Mouse (Mus musculus) midbrain, embryonic 15.5 days (tissue): ENCODE measurements around the gene 2200002J24Rik. TPM values are rescaled to one million over a fixed set of nuclear protein-coding genes. Genes with fewer than 3 reads are reported as not detected.

Source experiments
- ATAC-seq: fragments of 200-750 bp; cut with Nextera tagmentation; replicated peaks from 2 replicates; pipeline ENCODE4 v1.8.0; 2017; ENCODE audit warnings: moderate TSS enrichment
- H3K27ac ChIP-seq: fragments of 300-500 bp; sonication (generic); 2 replicates; pipeline ENCODE4 v1.5.1; 2015; ENCODE audit warnings: mild to moderate bottlenecking, inconsistent platforms
- H3K27me3 ChIP-seq: fragments of 300-500 bp; sonication (generic); replicated peaks from 2 replicates; pipeline ENCODE4 v1.6.1; 2015; ENCODE audit warnings: inconsistent platforms
- H3K36me3 ChIP-seq: fragments of 300-500 bp; sonication (generic); replicated peaks from 2 replicates; pipeline ENCODE4 v1.6.1; 2015; ENCODE audit warnings: inconsistent platforms
- H3K4me1 ChIP-seq: fragments of 300-500 bp; sonication (generic); 2 replicates; pipeline ENCODE4 v1.6.1; 2015; ENCODE audit warnings: inconsistent platforms
- H3K4me2 ChIP-seq: fragments of 300-500 bp; sonication (generic); 2 replicates; pipeline ENCODE4 v1.6.1; 2015; ENCODE audit warnings: inconsistent platforms, mild to moderate bottlenecking, moderate library complexity
- H3K4me3 ChIP-seq: fragments of 300-500 bp; sonication (generic); 2 replicates; pipeline ENCODE4 v1.5.1; 2015; ENCODE audit warnings: mild to moderate bottlenecking, inconsistent platforms
- H3K9ac ChIP-seq: fragments of 300-500 bp; sonication (generic); 2 replicates; pipeline ENCODE4 v1.6.1; 2015; ENCODE audit warnings: mild to moderate bottlenecking, inconsistent platforms
- H3K9me3 ChIP-seq: fragments of 300-500 bp; sonication (generic); 2 replicates; pipeline ENCODE4 v1.6.1; 2016; ENCODE audit warnings: inconsistent platforms
- WGBS: fragments of 180-500 bp; shearing (Covaris S2); methylation state at CpG from one replicate; pipeline ENCODE4 v1.1.7; 2015; ENCODE audit warnings: mixed read lengths; 5-methylcytosine and 5-hydroxymethylcytosine counted together
- polyA plus RNA-seq: library from polyadenylated mRNA; unstranded; fragments of >200 nt; fragmentation: Nextera tagmentation; extraction: Ambion mirVana; gene quantifications from 2 replicates; pipeline ENCODE4 v1.2.1, GENCODE M21; 2015

The 2200002J24Rik gene
- polyA plus RNA-seq = not detected in 2 replicates

DNA sequence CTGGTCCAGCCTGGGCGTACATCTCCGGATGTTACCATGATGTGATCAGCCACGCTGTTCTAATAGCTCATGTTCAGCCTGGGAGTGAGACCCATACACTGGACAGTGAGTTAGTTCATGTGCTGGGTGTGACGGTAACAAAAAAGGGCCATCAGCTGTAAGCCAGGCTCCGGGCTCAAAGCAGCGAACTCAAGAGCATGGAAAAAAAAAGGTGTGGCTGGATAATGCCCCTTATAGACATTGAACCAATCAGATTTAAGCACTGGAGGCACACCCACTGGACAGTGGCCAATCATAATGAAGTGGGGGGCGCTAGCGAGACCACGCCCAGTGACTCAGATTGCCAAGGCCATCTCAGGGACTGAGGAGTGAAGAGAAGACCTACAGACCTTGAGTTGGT is at the start of gene 2200002J24Rik:
TSS of gene 2200002J24Rik (plus strand) at position 338 of the 400 bp plus-strand sequence.
- Histone ChIP-seq H3K36me3 (no peaks in the 10 kb centered on the region), H3K27ac (no peak within 1 kb of the TSS), H3K27me3 (no peaks in the 10 kb centered on the region), H3K4me3 (no peak within 1 kb of the TSS), H3K9me3 (no peaks in the 10 kb centered on the region), H3K4me1 (no peaks in the 10 kb centered on the region), H3K9ac (no peak within 1 kb of the TSS), H3K4me2 (no peak within 1 kb of the TSS)
- no peak for ATAC-seq
- WGBS = 42% methylated on average over 9 of the region's 9 CpGs

DNA sequence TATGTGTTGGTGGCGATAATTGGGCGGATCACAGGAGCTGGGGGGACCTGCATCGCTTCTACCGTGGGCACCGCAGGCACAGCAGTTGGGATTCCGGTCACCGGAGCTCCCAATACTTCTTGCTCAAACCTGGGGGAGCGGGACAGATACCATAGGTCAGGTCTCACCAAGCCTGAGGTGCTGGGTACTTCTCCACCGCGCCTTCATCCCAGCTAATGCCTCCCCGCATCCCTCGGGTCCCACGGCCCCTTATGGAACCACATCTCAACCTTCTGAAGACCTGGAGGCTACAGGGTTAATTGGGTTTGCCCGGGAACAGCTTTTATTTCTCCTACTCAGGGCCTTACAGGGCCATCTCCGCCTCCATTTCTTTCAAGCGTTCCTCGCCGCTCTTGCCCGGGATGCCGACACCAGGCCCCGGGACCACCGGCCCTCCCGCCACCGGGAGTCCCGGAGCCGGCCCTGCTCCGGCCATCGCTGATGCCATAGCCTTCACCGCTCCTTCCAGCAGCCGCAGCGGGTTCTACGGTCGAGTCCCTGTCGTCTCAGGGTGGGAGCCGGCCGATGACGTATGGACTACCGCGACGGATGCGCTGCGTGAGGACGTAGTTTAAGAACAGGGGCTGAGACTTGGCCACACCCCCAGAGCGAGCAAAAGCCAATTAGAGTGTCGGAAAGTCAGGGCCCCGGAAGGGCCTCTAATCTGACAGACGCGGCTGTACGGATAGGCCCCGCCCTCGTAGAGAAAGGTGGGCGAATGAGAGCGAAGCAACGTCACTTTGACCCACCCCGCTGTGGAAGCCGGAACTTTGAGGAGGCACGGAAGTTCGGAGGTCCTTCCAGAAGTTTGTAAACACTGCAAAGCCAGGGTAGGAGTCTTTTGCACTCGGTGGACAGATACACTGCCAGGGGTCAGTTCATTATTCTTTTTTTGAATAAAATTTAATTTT is 48.9 kb upstream of the 2200002J24Rik start, which contains the start of gene Rbm42:
TSS of gene Rbm42 (minus strand) at position 727 of the 950 bp plus-strand sequence.
- ATAC-seq = peak; percentile 100
- Histone ChIP-seq H3K27me3 (no peaks in the 10 kb centered on the region), H3K4me2 (peak within 1 kb of the TSS; percentile 91), H3K9me3 (no peaks in the 10 kb centered on the region), H3K36me3 (peaks cover 38% of the 10 kb centered on the region), H3K4me3 (peak within 1 kb of the TSS; percentile 77), H3K9ac (peak within 1 kb of the TSS; percentile 95), H3K4me1 (peaks cover 11% of the 10 kb centered on the region), H3K27ac (peak within 1 kb of the TSS; percentile 78)
- WGBS = 2% methylated on average over 59 of the region's 59 CpGs

DNA sequence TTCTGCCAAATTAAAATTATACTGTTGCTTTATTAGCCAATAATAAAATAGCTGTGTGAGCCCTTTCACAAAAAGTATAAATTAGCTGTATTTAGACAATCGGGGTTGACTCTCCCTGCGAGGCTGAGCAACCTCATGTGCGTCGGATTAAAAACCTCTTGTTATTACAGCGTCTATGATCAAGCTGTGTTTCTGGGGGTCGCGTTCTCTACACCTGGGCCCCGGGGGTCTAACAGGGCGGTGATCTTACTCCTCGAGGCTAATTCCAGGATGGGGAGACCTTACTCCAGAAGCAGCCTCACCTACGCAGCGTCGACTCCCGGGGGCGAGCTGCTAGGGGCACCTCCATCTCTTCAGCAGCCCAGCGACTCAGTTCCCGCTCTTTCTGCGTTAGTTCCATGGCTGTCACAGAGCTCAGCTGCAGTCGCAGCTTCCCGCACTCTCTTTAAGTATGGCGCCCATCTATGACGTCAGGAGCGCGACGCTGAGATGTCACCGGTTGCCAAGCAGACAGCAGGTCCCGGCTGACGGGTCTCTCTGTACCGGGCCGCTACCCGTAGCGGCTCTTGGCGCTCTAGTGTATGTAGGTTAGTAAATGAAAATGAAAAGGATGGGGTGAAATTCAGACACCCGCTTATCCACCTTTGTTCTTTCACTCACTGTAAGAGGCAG is 34.1 kb upstream of the 2200002J24Rik start, which contains the start of gene Haus5:
TSS of gene Haus5 (minus strand) at position 466 of the 672 bp plus-strand sequence.
- peak; percentile 96 for ATAC-seq
- under 1% methylated on average over 34 of the region's 34 CpGs for WGBS
- H3K27ac ChIP-seq = peak within 1 kb of the TSS; percentile 84

DNA sequence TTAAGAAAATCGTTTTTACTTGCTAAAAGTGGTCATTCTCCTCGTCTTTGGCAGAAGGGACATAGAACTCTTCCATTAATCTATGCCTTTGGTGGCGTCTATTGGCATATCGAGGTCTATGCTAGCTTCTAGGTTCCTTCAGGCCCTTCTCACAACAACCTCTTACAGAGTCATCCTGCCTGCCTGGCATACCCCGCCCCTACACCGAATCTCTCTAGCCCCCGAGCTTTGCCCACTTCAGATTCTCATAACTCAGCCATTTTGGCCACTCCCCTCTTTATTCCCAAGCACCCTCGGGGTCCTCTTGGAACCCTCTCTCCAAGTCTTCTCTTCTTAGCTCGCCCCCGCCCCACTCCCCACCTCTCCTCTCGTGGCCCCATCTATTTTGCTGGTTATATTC is 33.4 kb upstream of the 2200002J24Rik start:
- 6% methylated on average over 11 of the region's 11 CpGs for WGBS
- Histone ChIP-seq H3K9me3 (no peaks in the 10 kb centered on the region), H3K36me3 (0 out of 2 replicates have a peak, but pooled peaks cover 3% of the 10 kb centered on the region), H3K27me3 (0 out of 2 replicates have a peak, but pooled peaks cover 3% of the 10 kb centered on the region), H3K27ac (peak overlapping the region; percentile 84), H3K4me3 (peak overlapping the region; percentile 68), H3K4me2 (peak overlapping the region; percentile 94), H3K9ac (peak overlapping the region; percentile 65), H3K4me1 (peaks cover 12% of the 10 kb centered on the region)
- peak; percentile 72 for ATAC-seq

More for the DNA sequence above, 34.1 kb upstream of the 2200002J24Rik start, which contains the start of gene Haus5:
- H3K9me3 ChIP-seq = no peaks in the 10 kb centered on the region
- 0 out of 2 replicates have a peak, but pooled peaks cover 3% of the 10 kb centered on the region for H3K36me3 ChIP-seq
- 0 out of 2 replicates have a peak, but pooled peaks cover 3% of the 10 kb centered on the region for H3K27me3 ChIP-seq
- peak within 1 kb of the TSS; percentile 68 for H3K4me3 ChIP-seq
- peaks cover 12% of the 10 kb centered on the region for H3K4me1 ChIP-seq
- peak within 1 kb of the TSS; percentile 65 for H3K9ac ChIP-seq
- peak within 1 kb of the TSS; percentile 94 for H3K4me2 ChIP-seq

DNA sequence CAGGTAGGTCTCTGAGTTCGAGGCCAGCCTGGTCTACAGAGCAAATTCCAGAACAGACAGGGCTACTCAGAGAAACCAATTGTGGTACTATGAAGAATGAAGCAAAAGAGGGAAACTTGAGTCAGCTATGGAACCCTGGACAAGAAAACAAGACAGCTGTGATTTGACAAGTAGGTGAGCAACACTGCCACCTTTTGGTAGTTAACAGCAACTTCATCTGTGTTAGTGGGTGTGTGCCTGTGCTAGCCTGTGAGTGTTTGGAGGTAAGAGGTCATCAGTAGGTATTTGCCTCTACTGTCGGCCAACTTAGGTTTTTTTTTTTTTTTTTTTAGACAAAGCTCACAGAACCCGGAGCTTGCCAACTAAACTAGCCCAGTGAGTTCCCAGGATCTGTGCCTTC is 29.5 kb upstream of the 2200002J24Rik start:
- no peaks in the 10 kb centered on the region for H3K9me3 ChIP-seq
- WGBS = 41% methylated on average over 3 of the region's 3 CpGs

DNA sequence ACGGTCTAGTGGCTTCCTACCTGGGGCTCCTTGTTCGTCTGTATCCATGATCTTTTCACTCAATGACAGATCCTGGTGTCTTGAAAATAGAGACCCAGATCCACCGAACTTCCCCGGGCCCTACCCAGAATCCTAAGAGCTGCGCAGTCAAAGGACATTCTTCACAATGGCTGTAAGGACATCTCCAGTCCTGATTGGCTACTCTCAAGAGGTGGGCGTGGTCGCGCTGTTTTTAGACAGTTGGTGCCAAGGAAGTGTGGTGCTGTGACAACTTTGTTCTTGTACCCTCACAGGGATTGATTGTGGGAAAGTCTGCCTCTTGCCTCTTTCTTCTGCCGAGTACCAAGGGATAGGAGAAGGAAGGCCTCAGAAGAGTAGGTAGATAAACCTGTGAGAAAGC is 27.2 kb upstream of the 2200002J24Rik start, which contains the start of gene Pmis2:
TSS of gene Pmis2 (minus strand) at position 126 of the 400 bp plus-strand sequence.
- H3K4me1 ChIP-seq = no peaks in the 10 kb centered on the region
- no peaks in the 10 kb centered on the region for H3K36me3 ChIP-seq
- H3K27me3 ChIP-seq = 0 out of 2 replicates have a peak, but pooled peaks cover 3% of the 10 kb centered on the region
- no peak within 1 kb of the TSS for H3K4me2 ChIP-seq
- WGBS = 75% methylated on average over 9 of the region's 9 CpGs
- H3K9ac ChIP-seq = no peak within 1 kb of the TSS
- no peak within 1 kb of the TSS for H3K27ac ChIP-seq
- no peaks in the 10 kb centered on the region for H3K9me3 ChIP-seq
- H3K4me3 ChIP-seq = no peak within 1 kb of the TSS
- ATAC-seq = no peak

More for the DNA sequence above, 29.5 kb upstream of the 2200002J24Rik start:
- 0 out of 2 replicates have a peak, but pooled peaks cover 3% of the 10 kb centered on the region for H3K27me3 ChIP-seq
- H3K4me3 ChIP-seq = no peak overlapping the region
- no peak overlapping the region for H3K4me2 ChIP-seq
- no peak for ATAC-seq
- no peak overlapping the region for H3K27ac ChIP-seq
- no peak overlapping the region for H3K9ac ChIP-seq
- no peaks in the 10 kb centered on the region for H3K36me3 ChIP-seq
- peaks cover 11% of the 10 kb centered on the region for H3K4me1 ChIP-seq

DNA sequence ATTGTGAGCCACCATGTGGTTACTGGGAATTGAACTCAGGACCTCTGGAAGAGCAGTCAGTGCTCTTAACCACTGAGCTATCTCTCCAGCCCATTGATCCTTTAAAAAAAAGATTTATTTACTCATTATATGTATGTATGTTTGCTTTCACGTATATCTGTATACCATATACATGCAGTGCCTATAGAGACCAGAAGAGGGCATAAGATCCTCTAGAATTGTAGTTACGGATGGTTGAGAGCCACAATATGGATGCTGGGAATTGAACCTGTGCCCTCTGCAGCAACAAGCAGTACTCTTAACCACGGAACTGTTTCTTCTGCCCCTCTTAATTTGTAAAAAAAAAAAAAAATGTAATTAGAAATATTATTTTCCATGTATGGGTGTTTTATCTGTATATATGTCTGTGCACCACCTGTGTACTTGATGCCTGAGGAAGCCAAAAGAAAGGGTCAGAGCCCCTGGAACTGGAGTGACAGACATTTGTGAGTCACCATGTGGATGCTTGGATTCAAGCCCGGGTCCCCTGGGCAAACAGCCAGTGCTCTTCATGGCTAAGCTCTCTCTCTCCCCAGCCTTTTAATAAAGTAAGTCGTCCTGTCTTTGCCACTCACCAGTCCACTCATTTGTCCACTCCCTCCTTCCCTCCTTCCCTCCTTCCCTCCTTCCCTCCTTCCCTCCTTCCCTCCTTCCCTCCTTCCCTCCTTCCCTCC is 20.3 kb upstream of the 2200002J24Rik start:
- Histone ChIP-seq H3K27ac (no peak overlapping the region), H3K27me3 (no peaks in the 10 kb centered on the region), H3K9ac (no peak overlapping the region), H3K4me1 (no peaks in the 10 kb centered on the region), H3K9me3 (no peaks in the 10 kb centered on the region), H3K36me3 (no peaks in the 10 kb centered on the region), H3K4me3 (no peak overlapping the region), H3K4me2 (no peak overlapping the region)
- 69% methylated on average over 5 of the region's 5 CpGs for WGBS
- ATAC-seq = no peak

DNA sequence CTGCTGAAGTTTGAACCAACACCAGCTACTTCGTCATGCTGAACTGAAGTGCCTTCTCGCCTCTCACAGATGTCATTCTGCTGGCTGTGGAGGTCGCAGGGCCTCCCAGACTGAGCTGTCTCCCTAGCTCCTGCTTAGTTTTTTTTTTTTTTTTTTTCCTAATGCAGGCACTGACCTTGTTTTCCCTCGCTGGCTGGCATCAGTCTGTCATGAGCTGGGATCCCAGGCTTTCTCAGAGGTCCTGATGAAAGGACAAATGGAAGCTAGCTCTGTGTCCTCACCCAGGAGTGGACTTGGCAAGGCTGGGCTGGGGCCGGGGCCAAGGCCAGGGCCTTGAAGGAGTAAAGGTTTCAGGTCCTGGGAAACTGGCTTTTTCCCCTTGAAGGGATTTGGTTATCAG is 16.8 kb upstream of the 2200002J24Rik start:
- no peak overlapping the region for H3K4me3 ChIP-seq
- no peaks in the 10 kb centered on the region for H3K4me1 ChIP-seq
- H3K27ac ChIP-seq = no peak overlapping the region
- no peak overlapping the region for H3K4me2 ChIP-seq
- peaks cover under 1% of the 10 kb centered on the region; the same call in 1 of the 2 replicates for H3K27me3 ChIP-seq
- 67% methylated on average over 5 of the region's 5 CpGs for WGBS
- no peak for ATAC-seq
- H3K9ac ChIP-seq = no peak overlapping the region
- no peaks in the 10 kb centered on the region for H3K36me3 ChIP-seq
- H3K9me3 ChIP-seq = no peaks in the 10 kb centered on the region

DNA sequence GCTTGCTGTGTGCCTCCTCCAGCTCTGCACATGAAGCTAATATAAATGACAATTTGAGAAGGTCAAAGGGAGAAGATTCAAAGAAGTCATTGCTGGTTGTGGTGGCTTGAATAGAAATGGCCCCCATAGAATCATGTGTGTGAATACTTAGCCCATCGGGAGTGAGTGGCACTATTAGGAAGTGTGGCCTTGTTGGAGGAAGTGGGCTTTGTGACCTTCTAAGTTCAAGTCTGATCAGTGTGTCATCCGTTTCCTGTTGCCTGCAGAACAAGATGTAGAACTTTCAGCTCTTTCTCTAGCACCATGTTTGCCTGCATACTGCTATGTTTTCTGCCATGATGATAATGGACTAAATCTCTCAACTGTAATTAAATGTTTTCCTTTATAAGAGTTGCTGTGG is 15.3 kb upstream of the 2200002J24Rik start:
- no peaks in the 10 kb centered on the region for H3K9me3 ChIP-seq
- peaks cover 16% of the 10 kb centered on the region for H3K27me3 ChIP-seq
- no peaks in the 10 kb centered on the region for H3K4me1 ChIP-seq
- H3K9ac ChIP-seq = no peak overlapping the region
- H3K36me3 ChIP-seq = no peaks in the 10 kb centered on the region
- no peak overlapping the region for H3K4me2 ChIP-seq
- H3K27ac ChIP-seq = no peak overlapping the region
- H3K4me3 ChIP-seq = no peak overlapping the region
- ATAC-seq = no peak
- 80% methylated on average over 2 of the region's 2 CpGs for WGBS

DNA sequence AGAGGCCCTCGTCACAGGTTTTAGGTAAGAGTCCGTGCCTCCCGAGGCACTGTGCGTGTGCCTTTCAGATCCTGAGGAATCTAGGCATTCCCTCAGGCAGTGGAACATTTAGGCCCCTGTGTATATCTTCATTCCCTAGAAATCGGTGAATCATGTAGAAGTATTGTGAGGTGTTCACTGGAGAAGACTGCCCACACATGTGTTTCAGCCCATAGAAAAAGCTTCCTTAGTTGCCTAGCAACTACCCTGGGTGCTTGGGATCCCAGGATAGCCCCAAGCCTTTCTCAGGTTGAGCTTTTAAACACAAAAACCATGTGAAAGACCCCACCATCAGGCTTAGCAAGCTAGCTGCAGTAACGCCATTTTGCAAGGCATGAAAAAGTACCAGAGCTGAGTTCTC is 10.4 kb upstream of the 2200002J24Rik start:
- Histone ChIP-seq H3K27me3 (peaks cover 16% of the 10 kb centered on the region), H3K4me3 (no peak overlapping the region), H3K9ac (no peak overlapping the region), H3K27ac (no peak overlapping the region), H3K4me1 (no peaks in the 10 kb centered on the region), H3K9me3 (no peaks in the 10 kb centered on the region), H3K36me3 (no peaks in the 10 kb centered on the region), H3K4me2 (no peak overlapping the region)
- no peak for ATAC-seq
- WGBS = 68% methylated on average over 6 of the region's 6 CpGs

DNA sequence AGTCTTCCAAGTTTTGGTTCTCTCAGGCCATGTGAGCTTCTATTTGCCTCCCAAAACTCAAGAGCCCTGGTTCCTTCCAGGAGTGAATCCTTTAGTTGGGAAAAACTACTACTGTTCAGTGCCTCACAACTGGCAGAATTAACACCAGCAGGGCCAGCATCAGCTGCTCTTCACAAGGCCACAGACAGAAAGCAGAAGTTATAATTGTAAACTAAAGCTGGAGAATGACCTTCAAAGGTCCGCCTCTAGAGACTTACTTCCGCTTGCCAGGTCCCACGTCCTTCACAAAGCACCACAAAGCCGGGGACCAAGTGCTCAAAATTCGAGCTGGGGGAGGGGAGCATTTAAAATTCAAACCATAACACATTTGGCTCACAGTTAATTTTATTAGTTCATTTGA is 625 bp upstream of the 2200002J24Rik start:
- no peak overlapping the region for H3K4me2 ChIP-seq
- no peaks in the 10 kb centered on the region for H3K4me1 ChIP-seq
- no peaks in the 10 kb centered on the region for H3K9me3 ChIP-seq
- H3K9ac ChIP-seq = no peak overlapping the region
- H3K4me3 ChIP-seq = no peak overlapping the region
- WGBS = 60% methylated on average over 5 of the region's 5 CpGs
- no peaks in the 10 kb centered on the region for H3K27me3 ChIP-seq
- ATAC-seq = no peak
- no peaks in the 10 kb centered on the region for H3K36me3 ChIP-seq
- no peak overlapping the region for H3K27ac ChIP-seq
